Mouse (Mus musculus): ENCODE data around the gene Aloxe3.
A peak's percentile ranks its signal among the peaks of the same experiment; 100 is the strongest.

DNA sequence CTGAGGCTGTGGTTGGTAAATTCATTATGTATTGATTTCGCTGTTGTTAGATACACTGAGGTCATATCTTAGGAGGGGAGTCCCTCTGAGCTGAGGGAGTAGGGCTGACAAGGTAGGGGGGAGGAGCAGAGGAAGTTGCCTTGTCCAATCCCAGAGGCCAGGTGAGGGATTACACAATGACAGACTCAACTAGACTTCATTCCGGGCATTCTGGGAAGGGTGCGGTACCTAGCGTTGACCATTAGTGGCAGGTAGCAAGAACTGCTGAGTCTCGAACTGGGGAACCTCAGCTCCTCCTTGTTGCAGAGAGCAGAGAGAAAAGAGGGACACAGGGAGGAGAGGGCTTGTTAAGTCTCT is 7.8 kb downstream of the Aloxe3 start:
- peak; percentile 17; the same call in 1 of the 2 replicates for TF ChIP-seq MAFK (IDR thresholded peaks at IDR 0.05; ENCODE audit: insufficient read depth, low read depth, low read length)
- TF ChIP-seq ZC3H11A (IDR thresholded peaks at IDR 0.05; ENCODE audit: borderline replicate concordance, low read depth, low read length), result 0 out of 2 replicates have a peak, but pooled peaks have one; percentile 0

All from ES-E14 (cell line).